Mouse (Mus musculus) c-Kit-negative CD71-positive TER-119-positive erythroid progenitor cells, embryonic 14.5 days (primary cell): ENCODE data around the gene Zfhx3.
"Not testable (repeated sequence)": the region's sequence is repeated elsewhere in the genome, so short reads cannot be mapped to it uniquely, and the experiment has no call there.

Source experiments
- DNase-seq: peaks from one replicate; pipeline ENCODE4 v3.0.0-alpha.2; 2013; ENCODE audit warnings: low read depth, low spot score

The Zfhx3 gene

GRCm38 (mm10) chr8:107941922-107942694 is at the start of gene Zfhx3:
Gene Zfhx3 (plus strand): TSS chr8:107942644.
- DNase-seq = no peak

DNA sequence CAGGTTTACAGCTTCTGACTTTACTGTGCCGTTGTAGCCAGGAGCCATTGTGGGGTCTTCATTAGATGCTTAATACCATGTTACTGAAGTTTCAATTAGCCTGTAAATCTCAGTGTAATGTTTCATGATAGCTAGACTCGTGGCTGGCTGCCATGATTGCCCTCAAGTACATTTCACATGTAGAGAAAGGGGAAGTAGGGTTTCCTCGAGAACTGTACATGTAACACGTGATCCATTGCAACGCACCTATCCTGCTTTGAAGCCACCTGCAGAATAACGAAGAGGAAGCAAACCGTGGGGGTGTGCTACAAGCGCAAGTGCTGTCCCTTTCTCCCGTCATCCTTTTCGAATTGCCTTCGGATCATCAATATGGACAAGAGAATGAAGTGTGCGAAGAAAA is 23.5 kb upstream of the Zfhx3 start:
- no peak for DNase-seq

- no peak for DNase-seq
Observed at GRCm38 (mm10) chr8:107926149-107926548, 16.3 kb upstream of the Zfhx3 start.

DNA sequence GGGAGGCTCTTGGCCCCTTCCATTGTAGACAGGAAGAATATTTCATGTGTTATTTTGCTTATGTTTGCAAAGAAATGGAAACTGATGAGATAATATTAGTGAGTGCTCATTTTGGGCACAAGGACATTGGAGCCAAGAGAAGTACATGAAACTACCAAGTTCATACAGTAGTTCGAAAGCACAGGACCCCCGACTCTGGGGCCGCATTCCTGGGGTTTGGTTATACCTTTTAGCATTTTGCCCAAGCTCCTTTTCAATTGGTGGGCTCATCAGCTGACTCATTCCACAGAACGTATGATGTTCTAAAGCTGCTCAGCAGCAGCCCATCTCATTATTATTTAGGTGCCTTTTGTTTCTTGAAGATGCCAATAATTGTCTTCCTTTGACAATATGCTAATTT is 5.7 kb upstream of the Zfhx3 start:
- DNase-seq = no peak

DNA sequence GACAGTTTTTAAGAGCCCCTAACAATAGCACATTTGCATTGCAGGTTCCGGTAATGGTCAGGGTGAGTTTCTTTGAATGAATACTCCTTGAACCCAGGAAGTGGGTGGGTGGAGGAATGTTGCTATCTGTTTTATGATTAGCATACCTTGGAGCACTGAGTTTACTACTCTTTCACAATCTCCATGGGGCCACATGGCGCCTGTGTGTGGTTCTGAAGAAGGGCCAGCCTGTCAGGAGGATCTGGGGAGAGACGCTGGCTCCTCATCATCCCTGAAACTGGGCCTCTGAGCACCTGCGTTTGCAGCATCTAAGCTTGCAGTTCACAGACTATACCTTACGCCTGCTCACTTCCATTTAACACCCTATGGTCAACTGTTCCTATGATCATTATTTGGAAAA is 4.2 kb upstream of the Zfhx3 start:
- DNase-seq = not testable (repeated sequence)

DNA sequence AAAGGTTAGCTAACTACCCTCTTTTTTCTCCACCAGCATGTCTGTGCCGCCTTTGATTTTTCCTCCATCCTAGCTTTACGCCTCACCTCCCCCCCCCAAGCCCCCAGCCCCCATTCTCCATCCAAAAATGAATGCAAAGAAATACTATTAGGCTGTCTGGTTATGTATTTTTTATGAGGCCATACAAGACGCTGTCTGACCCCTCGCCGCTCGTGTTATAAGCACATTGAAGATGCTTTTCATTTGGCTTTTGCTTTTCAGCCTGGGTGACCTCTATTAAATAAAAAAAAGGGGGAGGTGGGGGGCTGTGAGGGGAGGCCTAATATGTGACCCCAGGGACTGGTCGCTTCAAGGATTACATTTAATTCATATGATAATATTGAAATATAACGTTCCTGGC is 2.3 kb upstream of the Zfhx3 start:
- DNase-seq = no peak

- DNase-seq = no peak
Observed at GRCm38 (mm10) chr8:107942752-107943510, 487 bp downstream of the Zfhx3 start.

DNA sequence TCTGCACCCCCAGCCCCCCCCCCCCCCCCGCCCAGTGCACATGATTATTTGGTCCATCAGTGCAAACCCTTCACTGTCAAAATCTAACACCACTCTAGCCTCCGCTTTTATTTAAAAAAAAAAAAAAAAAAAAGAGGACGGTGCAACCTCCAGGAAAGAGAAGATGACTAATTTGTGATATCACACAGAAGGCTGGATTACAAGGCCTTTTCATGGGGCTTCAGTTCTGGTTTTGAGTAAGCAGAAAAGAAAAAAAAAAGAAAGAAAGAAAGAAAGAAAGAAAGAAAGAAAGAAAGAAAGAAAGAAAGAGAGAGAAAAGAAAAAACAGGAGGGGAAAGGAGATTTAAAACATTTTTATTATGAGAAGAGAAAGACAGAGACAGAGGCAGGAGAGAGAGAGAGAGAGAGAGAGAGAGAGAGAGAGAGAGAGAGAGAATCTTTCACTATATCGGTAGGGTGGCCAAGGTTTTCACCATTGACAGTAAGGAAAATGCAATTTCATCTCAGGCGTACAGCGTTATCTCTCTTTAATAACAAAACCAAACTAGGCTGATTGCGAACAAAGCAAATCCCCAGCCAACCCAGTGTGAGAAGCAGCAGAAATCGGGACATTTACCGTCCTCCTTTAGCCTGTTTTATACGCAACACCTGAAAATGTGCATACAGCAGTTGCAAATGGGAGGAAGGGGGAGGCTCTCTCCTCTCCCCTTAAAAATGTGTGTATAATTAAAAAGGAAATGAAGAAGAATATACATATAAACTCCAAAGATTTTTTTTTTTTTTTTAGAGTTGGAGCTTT is 1.3 kb downstream of the Zfhx3 start:
- DNase-seq = no peak

- no peak for DNase-seq
Observed at GRCm38 (mm10) chr8:107944676-107945600, 2.5 kb downstream of the Zfhx3 start.

DNA sequence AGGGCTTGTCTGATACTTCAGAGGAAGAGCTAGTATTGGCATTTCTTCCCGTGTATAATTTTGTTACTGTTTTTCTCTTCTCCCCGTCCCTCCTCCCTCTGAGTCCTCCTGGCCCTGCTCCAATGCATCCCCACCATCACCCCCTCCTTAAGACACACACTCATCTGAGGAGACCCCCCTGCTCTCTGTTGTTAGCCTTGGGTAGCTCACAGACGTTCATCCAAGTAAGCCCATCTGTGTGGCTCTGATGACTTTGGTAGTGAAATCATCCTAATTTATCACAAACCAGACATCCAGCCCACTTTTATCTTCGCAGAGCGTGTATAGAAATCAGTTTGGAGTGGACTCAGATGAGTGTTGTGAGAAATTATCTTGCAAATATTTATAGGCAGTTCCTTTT is 4.4 kb downstream of the Zfhx3 start:
- no peak for DNase-seq

- DNase-seq = no peak
Observed at GRCm38 (mm10) chr8:107955887-107956286, 13.4 kb downstream of the Zfhx3 start.

DNA sequence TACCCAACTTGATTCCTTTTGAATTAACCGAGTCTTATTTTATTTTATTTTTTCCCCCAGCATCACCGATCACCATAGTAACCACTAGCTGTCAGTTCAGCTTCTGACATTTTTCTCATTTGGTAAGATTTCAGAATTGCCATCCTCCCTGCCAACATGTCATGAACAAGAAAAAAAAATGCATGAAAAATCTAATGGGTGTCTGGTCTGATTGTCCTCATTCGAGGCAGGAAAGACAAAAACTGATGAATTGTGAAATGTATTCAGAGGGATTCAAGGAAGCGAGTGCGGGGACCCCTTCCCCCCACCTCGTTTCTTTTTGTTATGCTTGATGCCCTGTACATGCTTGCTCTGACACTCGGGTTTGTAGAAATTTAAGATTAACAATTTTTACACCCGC is 15.1 kb downstream of the Zfhx3 start:
- no peak for DNase-seq

GRCm38 (mm10) chr8:107960466-107960865 is 18.0 kb downstream of the Zfhx3 start:
- no peak for DNase-seq

DNA sequence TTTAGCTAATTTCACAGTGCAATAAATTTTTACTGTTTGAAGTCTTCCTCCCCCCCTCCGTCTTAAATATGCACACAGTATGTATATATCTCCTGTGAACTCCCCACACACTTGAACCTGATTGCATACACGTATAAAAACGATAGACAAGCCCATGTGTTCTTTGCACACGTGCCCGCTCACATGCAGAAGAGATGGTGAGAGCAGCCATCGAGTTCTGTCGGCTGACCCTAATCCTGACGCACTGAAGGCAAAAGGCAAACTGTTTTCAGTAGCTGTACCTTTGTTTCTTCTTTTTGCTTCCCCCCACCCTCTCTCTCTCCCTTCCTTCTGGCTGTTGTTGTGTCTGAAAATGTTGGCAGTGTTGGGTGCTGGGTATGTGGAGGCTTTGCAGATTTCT is 18.4 kb downstream of the Zfhx3 start:
- no peak for DNase-seq

- no peak for DNase-seq
Observed at GRCm38 (mm10) chr8:107972198-107972597, 29.8 kb downstream of the Zfhx3 start.

DNA sequence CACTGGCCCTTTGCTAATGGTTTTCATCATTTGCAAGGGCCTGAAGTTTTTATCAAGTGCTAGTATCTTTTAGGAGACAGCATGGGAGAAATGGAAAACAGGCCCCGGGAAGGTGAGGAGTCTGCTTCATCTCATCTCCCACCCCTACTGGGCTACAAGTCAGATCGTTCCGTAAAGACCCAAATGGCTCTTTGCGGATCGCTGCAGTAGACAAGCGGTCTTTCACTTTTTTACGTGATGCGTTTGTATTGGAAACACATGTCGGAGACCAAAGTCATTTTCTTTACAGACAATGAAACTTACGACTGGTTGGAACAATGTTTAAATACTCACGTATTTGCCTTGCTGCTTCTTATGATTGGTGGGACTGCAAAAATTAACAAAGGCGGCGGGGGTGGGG is 32.0 kb downstream of the Zfhx3 start:
- DNase-seq = no peak

DNA sequence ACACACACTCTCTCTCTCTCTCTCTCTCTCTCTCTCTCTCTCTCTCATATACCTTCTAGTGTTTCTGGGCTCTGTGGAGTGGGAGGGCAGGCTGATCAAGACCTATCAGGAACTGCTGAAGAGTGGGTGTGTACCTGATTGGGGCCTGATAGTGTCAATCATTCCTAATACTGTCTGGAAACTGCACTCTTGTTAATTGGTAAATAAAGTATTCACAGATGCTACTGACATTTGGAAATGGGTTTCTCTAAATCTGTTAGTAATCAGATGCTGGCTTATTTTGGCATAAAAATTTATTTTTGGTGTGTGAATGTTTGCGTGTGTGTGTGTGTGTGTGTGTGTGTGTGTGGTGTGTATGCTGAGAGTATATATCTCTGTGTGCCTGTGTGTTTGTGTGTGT is 35.8 kb downstream of the Zfhx3 start:
- DNase-seq = no peak

- no peak for DNase-seq
Observed at GRCm38 (mm10) chr8:107980618-107981017, 38.2 kb downstream of the Zfhx3 start.

DNA sequence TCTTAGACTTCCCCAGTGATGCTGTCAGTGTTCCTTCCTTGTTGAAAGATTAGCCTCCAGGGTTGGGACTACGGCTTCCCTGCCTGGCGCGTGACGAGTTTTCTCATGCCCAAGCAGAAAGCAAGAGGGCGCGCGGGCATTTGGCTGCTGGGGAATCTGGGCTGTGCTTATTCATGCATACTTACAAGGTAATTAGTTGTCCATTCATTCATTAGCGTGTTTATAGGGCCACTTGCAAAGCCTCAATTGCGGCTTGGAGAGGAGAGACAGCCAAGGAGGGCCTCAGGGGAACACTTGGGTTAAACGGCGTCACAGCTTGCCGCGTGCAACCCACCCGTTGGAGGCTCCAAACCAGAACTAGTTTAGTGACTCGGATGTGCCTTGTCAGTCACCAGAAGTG is 44.2 kb downstream of the Zfhx3 start:
- DNase-seq = no peak

DNA sequence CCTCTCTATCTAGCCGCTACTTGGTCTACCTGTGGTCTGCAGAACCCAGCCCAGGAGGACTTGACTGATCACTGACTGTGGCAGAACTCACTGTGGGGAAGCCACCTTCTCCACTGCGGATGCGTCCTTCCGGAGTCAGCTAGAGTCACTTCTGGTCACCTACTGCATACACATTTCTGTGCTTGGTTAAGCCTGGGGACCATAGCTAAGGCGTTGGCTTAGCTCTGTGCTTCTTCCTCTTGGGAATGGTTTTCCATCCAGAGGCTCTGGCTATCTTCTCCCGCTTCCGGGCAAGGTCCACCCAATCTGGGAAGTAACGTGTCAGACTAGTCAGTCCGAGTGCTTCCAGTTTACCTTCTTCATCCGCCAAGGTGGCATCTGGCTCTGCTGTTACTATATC is 56.4 kb downstream of the Zfhx3 start:
- DNase-seq = no peak

DNA sequence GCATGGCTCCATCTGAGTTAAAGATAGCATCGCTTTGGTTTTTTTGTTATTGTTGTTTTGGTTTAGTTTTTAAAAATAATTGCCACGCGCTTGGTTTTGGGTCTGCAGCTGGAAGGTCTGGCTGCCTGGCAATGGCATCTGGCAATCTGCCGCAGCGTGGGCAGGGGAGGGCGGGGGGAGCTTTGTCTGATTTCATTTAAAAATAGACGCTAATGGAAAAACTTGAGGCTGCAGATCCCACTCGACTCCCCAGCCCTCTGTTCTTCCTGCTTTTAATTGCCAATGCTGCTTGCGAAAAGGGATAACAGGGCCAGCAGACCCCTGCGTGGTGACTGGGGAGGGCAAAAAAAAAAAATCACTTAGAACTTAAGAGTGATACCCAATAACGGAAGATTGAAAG is 69.1 kb downstream of the Zfhx3 start:
- DNase-seq = no peak
